Mouse (Mus musculus): ENCODE measurements around the gene Cend1.
"Not testable (repeated sequence)": the region's sequence is repeated elsewhere in the genome, so short reads cannot be mapped to it uniquely, and the experiment has no call there.

Gene Cend1

DNA sequence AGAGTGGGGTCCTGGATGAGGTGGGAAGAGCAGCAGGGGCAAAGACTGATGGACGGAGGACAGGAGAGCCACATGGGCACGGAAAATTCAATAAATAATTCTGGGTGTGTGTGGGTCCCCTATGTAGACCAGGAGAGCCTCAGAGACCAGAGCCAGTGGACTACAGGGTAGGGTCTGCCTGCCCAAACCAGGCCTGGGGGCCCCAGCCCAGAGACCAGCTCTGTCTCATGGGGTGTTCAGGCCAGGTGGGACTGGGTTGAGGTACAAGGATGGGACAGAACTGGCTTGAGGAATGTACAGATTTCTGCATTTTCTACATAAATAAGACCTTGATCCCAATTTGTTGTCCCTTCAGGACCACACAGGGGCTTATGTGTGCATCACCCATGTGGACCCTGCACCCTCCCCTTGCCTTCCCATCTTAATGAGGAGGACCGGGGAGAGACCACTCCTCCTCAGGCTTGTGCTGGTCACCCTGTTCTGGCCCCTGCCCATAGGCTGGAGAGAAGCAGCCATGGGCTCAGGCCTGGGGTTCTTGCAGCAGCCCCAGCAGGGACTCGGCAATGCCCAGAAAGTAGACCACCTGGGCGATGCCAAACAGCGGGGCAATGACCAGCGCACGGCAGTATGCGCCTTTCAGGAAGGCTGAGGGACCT lies 1.4 kb upstream of the Cend1 start:
- no peak for DNase-seq (ENCODE audit: low read depth in 1 of 2, low spot score in 2 of 2)

DNA sequence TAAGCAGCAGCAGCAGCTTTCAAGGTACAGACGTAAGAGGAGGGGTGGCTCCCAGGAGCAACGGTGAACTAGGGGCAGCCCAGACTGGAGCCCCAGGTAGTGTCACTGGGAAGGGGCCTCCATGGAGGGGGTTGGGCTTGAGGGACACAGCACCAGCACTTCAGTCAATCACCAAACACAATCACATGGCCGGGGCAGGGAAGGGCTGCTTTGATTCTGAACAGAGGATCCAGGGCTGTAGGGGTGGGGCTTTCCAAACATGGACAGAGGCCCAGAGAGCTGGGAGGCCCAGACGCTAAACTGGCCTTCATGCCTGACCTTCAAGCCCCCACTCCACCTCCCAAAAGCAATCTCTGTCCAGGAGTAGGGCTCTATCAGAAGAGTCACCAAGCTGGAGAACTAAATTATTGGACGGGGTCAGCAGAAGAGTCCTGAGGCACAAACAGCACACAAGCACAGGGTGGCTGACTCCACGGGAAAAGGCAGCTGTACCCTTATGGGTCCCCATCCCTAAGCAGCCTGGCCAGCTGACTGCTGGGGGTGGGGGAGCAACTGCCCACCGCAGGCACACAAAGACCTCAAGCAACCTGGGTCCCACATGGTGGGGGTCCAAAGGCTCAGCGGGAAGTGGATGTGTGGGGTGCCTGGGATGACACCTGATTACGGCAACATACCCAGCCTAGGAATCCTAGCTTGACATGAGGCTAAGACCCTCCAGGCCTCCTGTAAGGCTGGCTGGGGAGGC lies 721 bp upstream of the Cend1 start:
- DNase-seq (ENCODE audit: low read depth in 1 of 2, low spot score in 2 of 2) = no peak

DNA sequence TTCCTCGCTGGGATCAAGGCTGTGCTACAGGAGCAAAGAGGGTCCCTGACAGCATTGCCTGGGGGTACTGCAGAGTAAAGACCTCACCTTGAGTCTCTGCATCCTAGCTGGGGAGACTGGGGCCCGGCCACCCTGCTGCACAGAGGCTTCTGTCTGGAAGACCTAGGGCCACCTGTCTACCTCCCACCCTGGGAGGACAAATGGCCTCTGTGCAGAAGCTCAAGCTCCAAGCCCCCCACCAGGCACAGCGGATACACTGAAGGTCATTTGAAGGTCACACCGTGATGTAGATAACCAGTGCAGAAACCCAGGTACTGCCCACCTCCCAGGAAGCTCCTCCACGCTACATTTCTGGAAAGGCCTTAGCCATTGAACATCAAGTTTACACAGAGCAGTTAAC lies 590 bp downstream of the Cend1 start:
- no peak for DNase-seq (ENCODE audit: low read depth in 1 of 2, low spot score in 2 of 2)

DNA sequence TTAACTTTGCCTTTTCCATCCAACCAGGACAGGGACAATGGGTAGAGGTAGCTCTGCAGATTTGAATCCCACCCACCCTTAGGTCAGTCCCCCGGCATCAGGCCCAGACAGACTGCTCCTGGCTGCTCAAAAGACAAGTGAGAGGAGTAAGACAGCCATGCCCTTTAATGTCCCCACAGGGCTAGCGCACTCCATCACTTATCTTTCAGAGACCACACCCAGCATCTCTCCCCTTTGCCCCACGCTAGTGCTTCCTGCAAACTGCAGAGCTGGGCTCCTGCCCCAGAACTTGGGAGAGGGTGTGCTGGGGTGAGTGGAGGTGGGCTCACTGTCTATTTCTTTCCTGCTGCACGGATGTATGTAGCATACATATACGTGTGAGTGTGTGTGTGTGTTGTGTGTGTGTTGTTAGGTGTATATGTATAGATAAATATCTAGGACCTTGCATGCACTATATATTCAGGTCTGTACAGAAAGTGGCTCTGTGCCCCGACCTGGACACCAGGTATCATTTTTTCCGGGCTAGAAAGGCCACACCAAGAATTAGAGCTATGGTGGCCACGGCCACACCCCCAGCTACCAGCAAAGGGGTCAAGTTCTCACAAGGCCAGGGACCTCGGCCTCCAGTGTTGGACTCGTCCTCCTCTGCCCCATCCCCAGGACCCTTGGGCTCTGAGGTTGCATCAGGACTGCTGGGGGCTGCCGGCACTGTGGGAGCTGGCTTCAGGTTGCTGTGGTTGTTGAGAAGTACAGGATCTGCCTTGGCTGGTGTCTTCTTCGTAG lies 2.2 kb downstream of the Cend1 start:
- no peak for DNase-seq (ENCODE audit: low read depth in 1 of 2, low spot score in 2 of 2)

DNA sequence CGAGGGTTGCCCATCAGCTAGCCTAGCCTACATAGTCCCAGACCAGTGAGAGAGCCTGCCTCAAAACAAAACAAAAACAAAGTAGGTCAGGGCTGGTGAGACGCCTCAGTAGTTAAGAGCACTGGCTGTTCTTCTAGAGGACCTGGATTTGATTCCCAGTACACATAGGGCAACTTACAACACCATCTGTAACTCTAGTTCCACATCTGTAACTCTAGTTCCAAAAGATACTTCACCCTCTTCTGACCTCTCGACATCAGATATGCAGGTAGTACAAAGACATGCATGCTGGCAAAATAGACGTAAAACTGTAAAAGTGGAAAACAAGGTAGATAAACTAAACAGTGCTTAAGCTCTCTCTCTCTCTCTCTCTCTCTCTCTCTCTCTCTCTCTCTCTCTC lies 5.5 kb downstream of the Cend1 start:
- no peak for DNase-seq (ENCODE audit: low read depth in 1 of 2, low spot score in 2 of 2)

GRCm38 (mm10) chr7:141420030-141420702 lies 9.1 kb downstream of the Cend1 start:
- DNase-seq (ENCODE audit: low read depth in 1 of 2, low spot score in 2 of 2) = no peak

- peak in 1 of 2 experiments; percentile 47 for DNase-seq (ENCODE audit: low read depth in 1 of 2, low spot score in 2 of 2)
Observed at GRCm38 (mm10) chr7:141418970-141419369, 10.3 kb downstream of the Cend1 start.

GRCm38 (mm10) chr7:141417731-141418681 lies 11.3 kb downstream of the Cend1 start:
- DNase-seq (ENCODE audit: low read depth in 1 of 2, low spot score in 2 of 2) = no peak

GRCm38 (mm10) chr7:141416144-141416841 lies 13.0 kb downstream of the Cend1 start:
- DNase-seq (ENCODE audit: low read depth in 1 of 2, low spot score in 2 of 2) = no peak

- DNase-seq (ENCODE audit: low read depth in 1 of 2, low spot score in 2 of 2) = peak; percentile 94 to 97
Observed at GRCm38 (mm10) chr7:141413809-141414584, 15.3 kb downstream of the Cend1 start, which contains the start of gene Gatd1. Gene Gatd1, minus strand, starts transcription at chr7:141414136.

GRCm38 (mm10) chr7:141413331-141413730 lies 16.0 kb downstream of the Cend1 start:
- DNase-seq (ENCODE audit: low read depth in 1 of 2, low spot score in 2 of 2) = no peak

- DNase-seq (ENCODE audit: low read depth in 1 of 2, low spot score in 2 of 2) = no peak
Observed at GRCm38 (mm10) chr7:141411667-141412066, 17.6 kb downstream of the Cend1 start.

DNA sequence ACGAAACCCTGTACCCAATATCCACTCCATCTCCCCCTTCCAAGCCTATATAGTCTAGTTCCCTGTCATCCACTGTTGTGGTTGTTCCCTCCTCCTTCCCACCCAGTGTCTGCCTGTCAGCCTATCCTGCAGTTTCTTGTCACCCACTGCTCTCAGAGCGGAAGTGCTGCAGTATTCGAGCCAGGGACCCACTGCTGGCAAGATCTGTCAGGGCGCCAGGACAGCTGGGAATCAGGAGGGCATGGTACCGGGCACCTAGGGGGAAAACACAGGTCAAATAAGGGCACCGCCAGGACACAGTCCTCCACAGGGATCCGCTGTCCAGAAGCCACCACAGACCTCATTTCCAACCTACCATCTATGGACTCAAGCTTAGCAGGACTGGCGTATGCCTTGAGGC lies 18.7 kb downstream of the Cend1 start:
- no peak for DNase-seq (ENCODE audit: low read depth in 1 of 2, low spot score in 2 of 2)

- DNase-seq (ENCODE audit: low read depth in 1 of 2, low spot score in 2 of 2) = peak; percentile 57 to 77
Observed at GRCm38 (mm10) chr7:141408833-141409232, 20.5 kb downstream of the Cend1 start.

- DNase-seq (ENCODE audit: low read depth in 1 of 2, low spot score in 2 of 2) = not testable (repeated sequence)
Observed at GRCm38 (mm10) chr7:141407670-141408069, 21.6 kb downstream of the Cend1 start.

- DNase-seq (ENCODE audit: low read depth in 1 of 2, low spot score in 2 of 2) = no peak
Observed at GRCm38 (mm10) chr7:141405466-141405865, 23.8 kb downstream of the Cend1 start.

DNA sequence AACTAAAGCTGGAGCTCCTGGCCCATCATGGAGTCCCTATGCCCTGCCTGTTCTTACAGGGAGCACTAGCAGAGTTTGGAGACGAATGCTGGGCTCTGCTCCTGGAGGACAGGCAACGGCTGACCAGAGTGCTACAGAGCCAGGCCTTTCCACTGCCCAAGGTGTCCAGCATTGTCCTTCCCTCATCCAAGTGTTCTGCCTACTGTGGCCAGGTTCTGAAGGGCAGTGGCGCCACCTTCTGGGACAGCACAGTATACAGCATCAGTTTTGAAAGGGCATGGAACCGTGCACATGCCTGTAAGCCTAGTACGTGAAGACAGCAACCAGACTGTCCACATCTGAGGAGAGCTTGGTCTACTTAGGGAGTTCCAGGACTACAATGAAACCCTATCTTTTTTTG lies 26.0 kb downstream of the Cend1 start:
- peak in 1 of 2 experiments; percentile 37 for DNase-seq (ENCODE audit: low read depth in 1 of 2, low spot score in 2 of 2)

DNA sequence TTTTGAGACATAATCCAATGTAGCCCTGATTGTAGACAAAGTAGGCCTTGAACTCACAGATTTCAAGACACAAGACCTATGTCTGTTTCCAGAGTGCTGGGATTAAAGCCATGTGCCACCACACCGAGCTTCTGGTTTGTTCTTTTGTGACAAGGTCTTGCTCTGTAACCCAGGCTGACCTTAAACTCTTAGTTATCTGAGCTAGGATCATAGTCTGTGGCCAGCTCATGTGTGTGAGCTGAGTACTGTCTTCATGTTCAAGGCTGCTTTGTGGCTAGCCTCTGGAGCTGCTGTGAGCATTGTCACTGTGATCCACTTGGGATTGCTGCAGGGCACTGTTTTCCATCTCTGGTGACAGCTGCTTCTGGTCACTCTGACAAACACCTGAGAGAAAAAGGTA lies 33.9 kb downstream of the Cend1 start:
- DNase-seq (ENCODE audit: low read depth in 1 of 2, low spot score in 2 of 2) = no peak

DNA sequence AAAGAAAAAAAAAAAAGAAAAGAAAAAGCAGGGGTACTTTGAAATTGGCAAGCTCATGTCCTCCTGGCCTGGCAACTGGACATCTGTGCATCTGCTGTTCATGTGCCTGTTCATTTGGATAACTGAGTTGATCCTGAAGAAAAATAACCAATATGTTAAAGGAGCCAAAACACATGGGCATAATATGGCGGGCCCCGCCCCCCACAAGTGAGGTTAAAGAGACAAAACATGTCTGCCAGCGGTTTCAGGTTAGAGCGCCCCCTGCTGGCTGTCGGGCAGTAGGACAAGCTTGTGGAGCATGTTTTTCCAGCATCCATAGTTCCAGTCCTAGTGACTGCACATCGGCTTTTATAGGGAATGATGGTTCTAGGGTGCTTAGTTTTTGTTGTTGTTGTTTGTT lies 34.5 kb downstream of the Cend1 start:
- DNase-seq (ENCODE audit: low read depth in 1 of 2, low spot score in 2 of 2) = peak; percentile 52 to 69

Data from monocyte, adult 2 months (primary cell).